Mouse (Mus musculus) adrenal gland, adult 8-10 months (tissue): ENCODE data around the gene 4930412O13Rik. TPM values are rescaled to one million over a fixed set of nuclear protein-coding genes. Genes with fewer than 3 reads are reported as not detected.
A peak's percentile ranks its signal among the peaks of the same experiment; 100 is the strongest.

Source experiments
- DNase-seq: peaks from one replicate; pipeline ENCODE4 v3.0.0; 2022
- total RNA-seq, 4 experiments: library from RNA; stranded (reverse); gene quantifications; 2 replicates each; pipeline ENCODE4 v1.2.4; 2022

4930412O13Rik gene
- total RNA-seq: 1 to 10 TPM in 3 of 4 experiments, under 1 TPM in 1; 0.78 to 3.3 (median 2.8) TPM

DNA sequence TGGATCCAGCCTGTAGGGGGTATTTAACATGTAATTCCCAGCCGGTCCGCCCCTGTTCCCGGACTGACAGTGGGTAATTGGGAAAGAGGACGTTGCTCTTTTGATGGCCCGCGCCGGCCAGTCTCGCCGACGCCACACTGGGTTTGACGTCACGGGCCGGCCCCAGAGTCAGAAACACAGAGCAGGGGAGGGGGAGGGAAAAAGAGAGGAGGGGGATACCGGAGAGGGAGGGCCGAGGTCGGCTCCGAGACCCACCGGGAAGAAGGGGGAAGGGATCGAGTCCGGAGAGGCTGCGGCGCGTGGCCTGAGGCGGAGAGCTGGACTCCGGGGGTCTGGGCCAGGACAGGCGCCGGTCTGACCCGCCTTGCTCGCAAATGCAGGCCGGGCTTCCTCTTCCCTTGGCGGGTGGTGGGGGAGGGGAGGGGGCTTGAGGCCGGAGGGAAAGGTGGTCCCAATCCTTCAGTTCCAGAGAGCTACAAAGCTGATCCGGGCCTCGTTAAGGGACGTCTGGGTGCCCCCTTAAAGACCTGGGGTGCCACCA, at the start of gene 4930412O13Rik:
Gene 4930412O13Rik (plus strand): TSS at position 202 of the 541 bp plus-strand sequence.
- no peak for DNase-seq

DNA sequence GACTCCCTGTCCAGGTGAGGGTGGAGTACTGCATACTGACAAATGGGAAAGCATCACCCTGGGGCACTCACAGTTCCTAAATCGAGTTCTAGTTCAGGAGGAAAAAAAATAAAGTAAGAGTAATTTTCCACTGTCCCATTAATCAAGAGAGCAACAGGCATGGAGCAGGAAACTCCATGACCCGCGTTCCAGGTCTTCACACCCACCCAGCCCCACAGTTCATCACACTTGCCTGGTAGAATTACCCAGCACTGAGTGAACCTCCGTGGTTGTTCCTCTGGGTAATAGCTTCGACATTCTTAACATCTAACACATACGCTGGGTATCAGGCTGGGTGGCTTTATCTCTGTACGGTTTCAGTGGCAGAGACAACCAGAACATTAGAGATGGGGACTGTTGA, 47.3 kb upstream of the 4930412O13Rik start:
- DNase-seq: no peak

DNA sequence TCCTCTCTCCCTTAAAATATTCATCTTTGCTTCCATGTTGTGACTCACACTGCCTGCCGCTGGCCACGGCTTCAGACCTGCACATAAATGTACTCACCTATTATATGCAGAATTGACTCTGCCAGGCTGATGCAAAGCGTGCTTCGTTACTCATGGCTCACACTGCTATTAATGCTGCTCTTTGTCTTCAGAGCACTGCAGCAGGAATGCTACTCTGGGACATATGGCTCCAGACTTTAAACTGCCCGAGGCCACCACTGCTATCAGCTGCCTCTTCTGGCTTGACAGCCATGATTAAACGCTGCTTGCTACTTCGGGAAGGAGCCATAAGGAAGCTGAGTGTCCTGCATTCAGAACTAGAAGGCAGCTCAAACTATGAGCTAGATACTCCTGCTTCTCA, 45.9 kb upstream of the 4930412O13Rik start:
- no peak for DNase-seq

GRCm38 (mm10) chr2:9852851-9853576, 28.0 kb upstream of the 4930412O13Rik start:
- no peak for DNase-seq

- no peak for DNase-seq
These were observed 25.2 kb upstream of the 4930412O13Rik start for GRCm38 (mm10) chr2:9855861-9856260.

DNA sequence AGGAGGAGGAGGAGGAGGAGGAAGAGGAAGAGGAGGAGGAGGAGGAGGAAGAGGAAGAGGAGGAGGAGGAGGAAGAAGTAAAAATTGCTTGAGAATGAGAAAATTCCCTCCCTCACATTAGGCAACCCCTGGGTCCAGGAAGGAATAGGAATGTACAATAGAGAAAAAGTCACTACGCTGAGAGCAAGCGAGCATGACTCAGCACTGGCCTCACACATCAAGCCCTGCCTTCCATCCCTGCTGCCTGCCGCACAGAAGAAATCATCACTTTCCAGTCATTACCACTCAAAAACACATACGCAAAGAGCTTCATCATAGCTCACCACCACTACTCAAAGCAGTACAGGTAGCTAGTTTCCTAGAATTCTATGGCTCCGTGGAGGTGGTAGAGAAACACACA, 20.4 kb upstream of the 4930412O13Rik start:
- no peak for DNase-seq

- DNase-seq: no peak
These were observed 13.8 kb upstream of the 4930412O13Rik start for GRCm38 (mm10) chr2:9867092-9867825.

DNA sequence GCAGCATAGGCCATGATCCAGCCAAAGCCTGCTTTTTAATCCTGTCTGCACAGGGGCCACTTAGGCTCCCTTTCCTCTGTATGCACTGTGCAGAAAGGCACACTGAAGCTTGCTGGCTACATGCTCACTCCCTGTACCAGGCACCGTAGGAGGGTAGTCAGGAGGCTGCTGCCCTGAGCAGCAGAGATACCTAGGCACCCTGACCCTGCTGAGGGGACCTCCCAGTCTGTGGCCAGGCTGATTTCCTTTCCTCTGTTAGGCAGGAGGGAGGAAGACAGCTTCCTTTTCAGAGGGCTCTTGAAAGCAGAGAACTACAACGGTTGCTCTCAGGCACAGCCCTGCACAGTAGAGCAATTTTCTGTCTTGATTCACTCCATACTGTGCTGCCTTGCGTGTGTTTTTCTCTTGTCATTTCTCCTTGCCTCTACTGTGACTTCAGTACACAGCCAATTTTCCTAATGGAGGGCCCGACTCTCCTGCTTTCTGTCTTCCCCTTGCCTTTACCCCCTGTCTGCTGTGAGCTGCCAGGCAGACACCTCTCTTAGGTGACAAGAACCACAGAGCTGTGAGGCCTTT, 9.8 kb upstream of the 4930412O13Rik start:
- DNase-seq: no peak

- DNase-seq: no peak
These were observed 9.3 kb upstream of the 4930412O13Rik start for GRCm38 (mm10) chr2:9871798-9872197.

DNA sequence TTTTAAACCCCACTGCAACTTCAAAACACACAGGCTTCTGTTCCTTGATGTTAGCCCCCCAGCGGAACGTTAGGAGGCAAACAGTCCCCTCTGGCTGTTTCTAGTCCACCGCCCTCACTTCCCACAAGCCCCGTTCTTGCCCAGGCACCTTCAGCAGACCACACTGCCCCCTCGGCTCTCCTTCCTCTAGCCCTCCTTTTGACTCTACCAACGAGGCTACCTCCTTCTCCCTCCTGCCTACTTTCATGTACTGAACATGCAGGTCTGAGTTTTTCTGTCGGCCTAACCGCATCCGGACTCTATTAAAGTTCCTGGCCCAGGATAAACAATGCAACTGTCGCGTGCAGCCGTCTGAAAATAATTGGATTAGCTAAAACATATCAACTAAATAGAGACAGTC, 8.4 kb upstream of the 4930412O13Rik start:
- DNase-seq: no peak

DNA sequence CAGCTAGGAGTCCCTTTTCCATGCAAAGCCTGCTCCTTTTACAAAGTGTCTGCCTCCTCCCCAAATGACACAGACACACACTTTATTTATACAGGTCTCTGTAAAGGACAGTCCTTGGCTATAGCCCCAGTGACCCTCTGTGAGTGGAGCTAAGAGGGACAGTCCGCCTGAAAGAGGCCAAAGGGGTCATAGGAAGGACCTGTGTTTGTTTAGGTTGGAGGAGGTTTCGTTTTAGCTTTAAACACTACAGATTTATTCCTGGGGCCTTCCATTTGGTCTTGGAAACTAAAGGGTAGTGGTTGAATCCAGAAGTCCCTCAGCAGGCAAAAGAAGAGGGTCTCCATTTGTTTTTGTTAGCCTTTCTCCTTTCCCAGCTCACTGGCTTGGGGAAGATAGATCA, 7.3 kb upstream of the 4930412O13Rik start:
- no peak for DNase-seq

- no peak for DNase-seq
These were observed 6.4 kb upstream of the 4930412O13Rik start for GRCm38 (mm10) chr2:9874467-9875219.

DNA sequence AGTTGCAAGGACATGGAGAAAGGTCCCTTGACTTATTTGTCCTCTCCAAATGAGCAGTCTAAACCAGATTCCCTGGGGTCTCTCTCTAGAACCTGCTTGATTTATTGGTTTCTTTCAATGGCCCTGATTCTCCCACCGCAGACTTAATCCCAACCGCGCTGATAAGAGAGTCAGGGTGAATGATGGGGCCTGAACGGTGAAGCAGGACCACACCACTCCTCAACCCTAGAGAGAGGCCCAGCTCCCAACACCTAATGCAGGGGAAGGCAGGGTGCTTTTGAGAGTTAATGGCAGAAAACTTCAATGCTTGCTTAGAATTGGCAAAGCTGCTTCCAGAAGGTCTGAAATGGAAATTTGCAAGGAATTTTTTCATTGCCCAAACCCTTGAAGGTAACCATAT, 5.8 kb upstream of the 4930412O13Rik start:
- DNase-seq: no peak

DNA sequence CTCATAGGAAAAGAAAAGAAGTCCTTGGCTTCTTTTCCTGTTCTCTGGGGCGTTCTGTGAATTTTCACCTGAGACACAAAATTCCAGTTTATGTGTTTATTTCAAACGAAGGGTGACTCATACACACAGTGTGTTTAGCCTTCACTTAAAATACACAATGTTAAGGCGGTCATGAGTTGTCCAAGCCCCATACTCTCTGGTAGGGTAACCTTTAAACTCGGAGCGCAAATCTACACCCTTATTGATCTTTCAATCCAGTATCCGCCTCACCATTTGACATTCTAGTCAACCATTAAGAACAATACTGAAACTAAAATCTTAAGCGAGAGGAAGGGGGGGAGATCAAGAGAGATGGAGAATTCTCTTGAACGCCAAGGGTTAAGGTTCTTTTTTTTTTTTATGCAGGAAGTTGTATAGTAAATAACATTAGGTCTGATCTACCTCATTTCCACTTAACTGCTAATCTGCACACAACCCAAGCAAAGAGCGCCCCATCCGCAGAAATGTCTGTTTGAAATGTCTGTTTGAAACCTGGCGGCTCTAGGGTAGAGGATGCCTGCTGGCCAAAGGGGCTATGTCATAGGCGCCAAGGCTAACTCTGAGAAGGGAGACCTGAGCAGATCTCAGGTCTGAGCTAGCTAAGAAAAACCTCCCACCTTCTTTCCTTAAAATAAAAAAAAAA, 5.2 kb upstream of the 4930412O13Rik start:
- no peak for DNase-seq

- no peak for DNase-seq
These were observed 4.3 kb upstream of the 4930412O13Rik start for GRCm38 (mm10) chr2:9876621-9877325.

DNA sequence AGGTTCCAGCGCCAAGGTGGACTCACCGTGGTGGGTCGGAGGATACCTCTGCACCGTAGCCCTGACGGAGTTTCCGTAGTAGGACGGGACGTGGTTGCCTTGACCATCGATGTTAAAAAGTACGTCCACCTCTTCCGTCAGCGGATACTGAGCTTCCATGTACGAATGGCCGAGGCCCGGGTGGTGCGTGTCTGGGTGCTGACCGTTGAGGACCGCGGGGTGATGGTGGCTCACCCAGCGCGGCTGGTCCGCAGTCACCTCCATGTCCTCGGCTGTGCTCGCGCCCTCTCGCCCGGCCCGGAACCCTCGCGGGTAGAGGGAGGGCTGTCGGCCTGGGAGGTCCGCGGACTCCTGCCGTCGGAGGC, 3.7 kb upstream of the 4930412O13Rik start:
- no peak for DNase-seq

DNA sequence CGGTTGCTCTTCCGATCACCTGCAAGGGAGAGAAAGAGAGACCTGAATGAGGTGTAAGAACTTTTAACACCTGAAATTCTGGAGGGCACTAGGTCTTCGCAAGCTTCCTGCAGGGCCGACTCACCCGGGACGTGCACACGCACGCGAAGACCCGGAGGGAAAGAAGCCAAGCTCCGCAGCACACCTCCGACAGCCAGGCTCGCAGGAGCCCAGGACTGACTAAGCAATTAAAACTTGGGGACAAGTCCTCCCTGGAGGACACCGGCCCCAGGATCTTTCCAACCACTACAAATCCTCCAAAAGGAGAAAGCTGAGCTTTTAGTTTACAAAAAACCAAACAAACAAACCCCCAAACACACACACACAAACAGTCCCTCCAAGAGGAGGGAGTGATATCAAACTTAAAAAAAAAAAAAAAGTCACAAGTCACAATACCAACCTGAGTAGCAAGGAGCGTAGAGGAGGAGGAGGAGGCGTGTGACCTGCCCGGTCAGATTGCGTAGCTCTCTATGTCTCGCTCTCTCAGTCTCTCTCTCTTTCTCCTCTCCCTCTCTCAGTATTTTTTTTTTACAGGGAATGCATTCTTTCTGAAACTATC, 3.0 kb upstream of the 4930412O13Rik start:
- DNase-seq: no peak

GRCm38 (mm10) chr2:9878564-9879081, 2.4 kb upstream of the 4930412O13Rik start:
- no peak for DNase-seq

- DNase-seq: no peak
These were observed 2.0 kb upstream of the 4930412O13Rik start for GRCm38 (mm10) chr2:9879092-9879491.

DNA sequence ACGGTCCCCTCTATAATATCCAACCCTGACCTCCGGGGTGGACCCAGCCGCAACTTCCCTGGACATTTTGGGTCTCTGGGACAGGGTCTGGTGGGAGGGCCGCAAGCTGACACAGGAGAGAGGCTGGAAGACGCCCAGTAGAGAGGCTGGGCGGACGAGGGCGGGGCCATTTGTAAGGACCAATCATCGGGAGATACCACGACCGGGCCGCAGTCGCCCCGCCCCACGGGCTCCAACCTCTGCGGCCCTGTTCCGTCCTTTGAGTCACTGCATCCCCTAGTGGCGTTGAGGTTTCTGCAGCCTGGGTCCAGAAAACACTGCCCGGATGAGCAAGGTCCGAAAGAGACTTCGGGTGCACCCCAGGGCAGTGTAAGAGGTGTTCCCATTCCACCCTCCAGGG, 1.6 kb upstream of the 4930412O13Rik start:
- peak; percentile 90 for DNase-seq

DNA sequence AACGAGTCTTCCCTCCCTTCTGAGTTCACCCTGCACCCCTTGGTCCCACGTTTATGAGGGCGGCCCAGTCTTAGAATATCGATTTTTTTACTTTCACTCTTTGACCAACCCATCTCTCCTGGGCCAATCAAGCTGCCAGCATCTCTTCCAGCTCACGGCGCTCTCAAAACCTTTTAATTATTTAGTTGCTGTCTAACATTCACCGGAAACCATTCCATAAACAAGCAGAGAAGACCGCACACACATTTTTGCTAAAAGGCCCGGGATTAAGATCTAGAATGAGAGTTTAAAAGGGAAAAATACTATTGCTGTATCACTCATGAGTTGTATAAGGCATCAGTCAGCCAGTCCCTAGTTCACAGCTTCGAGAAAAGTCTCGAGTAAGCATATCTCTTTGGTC, 781 bp upstream of the 4930412O13Rik start:
- no peak for DNase-seq
